Mouse (Mus musculus) regulatory T cell (primary cell): ENCODE measurements at regions not wholly inside any gene's neighbourhood (a gene's known extent, or its start where the extent isn't known, plus 50 kb on each side); places are given as distances from the start of the nearest gene placed in this dataset.

Source experiments
- in situ Hi-C: fragments of 300-600 bp; cut with MboI, MseI; formaldehyde crosslinking; loops from one replicate; pipeline ENCODE4 v1.15.1; 2025; ENCODE audit warnings: high pct_unique_total_duplicates

DNA sequence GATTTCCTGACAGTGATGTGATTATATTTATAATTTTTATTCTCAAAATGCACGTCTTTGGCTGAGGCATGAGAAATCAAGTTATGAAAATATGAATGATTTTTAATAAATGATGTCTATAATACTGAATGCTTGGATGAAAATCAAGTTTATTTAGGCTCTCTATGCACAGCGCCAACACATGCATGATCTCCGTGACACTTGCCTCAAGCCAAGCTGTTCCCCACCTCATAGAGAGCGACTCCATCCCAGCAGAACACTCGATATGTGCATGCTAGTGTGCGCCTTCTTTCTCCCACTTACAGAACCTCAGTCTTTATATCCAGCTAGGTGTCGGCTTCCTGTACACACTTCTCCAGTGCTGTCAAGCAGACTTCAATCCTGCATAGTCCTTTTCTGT lies 139.8 kb upstream of the Gm9833 start:
- in situ Hi-C loops = loop anchor here (5.0 kb wide), 1 partner anchor 241 kb away; no protein-coding TSS in a partner anchor

DNA sequence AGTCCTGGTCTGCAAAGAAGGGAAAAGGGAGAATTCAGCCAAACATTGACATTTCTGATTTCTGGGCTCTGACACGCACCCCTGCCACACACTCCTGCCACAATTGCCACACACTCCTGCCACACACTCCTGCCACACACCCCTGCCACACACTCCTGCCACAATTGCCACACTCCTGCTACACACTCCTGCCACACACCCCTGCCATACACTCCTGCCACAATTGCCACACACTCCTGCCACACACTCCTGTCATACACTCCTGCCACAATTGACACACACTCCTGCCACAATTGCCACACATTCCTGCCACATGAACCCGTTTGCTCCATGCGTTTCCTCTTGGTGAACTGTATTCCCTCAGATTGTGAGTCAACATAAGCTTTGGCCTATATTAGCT lies 130.0 kb upstream of the Gm9833 start:
- in situ Hi-C loops = no loop called here

DNA sequence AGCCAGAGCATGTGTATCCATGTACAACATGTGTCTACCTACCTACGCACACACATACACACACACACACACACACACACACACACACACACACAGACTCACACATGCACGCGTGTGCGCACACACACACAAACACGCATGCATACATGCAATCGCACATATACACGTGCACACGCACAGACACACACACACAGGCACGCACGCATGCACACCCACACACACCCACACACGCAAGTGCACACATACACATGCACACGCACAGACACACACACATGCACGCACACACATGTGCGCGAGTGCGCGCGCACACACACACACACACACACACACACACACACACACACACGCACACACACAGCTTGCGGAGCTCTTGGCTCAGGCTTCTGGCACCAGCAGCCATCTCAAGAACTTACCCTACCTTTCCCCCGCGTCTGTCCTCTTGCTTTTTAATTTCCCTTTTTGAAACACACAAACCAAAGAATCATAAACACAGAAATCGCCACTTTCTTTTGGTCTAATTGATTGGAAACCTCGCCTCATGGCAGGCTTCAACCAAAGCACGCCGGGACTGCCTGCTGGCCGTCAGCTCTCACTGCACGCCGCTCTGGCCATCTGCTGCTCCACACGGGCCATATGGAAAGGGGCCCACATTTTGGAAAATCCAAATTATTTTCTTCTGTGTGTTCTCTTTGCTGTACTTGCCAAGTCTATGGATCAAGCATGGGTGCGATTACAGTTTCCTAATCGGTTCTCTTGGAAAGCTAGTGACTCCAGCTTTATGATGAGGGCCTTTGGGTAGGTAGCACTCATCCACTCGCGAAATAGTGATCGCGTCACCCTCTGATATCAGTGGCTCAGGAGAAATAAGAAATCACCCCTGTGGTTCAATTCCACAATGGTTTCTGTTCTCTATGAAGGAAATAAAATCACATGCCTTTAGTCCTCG lies 127.9 kb upstream of the Gm9833 start:
- in situ Hi-C loops = no loop called here

DNA sequence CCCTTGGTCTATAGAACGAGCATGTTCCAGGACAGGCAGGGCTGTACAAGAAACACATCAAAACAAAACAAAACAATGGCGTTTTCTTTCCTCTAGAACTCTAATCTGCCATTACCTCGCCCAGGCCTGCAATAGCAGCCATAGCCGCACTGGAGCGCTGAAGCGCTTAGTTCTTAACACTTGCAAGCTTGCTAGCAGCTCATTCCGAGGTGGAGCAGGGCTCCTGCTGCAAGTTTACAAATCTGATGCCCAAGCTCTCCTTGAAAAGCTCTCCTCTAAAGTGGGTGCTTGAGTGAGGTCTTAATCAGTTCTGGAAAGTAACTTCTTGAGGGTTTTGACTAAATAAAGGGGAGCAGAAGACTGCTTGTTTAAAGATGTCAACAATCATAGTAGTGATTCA lies 127.2 kb upstream of the Gm9833 start:
- in situ Hi-C loops = no loop called here
